21 mouse cellular contexts compared by ENCODE assay signal in the genomic region with DNA sequence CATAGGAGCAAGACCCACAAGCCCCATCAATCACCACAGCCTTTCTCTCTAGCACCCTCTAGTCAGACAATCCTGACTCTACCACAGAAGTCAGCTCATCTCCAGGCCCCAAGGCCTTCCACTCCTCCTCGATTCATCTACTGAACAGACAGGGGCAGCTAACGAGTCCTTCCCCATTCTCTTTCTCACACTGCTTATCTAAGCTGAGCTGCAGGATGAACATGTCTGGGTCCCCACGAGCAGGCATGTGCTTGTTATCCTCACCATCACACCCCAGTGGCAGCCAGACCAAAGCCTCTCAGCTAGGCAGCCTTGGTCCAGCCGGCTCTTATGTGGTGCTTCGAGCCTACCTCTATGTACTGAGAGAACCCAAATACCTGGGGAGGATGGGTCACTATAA. TPM values are rescaled to one million over a fixed set of nuclear protein-coding genes. Genes with fewer than 3 reads are reported as not detected.
DNase-seq lines count a peak whose midpoint lies in the region; ATAC-seq and TF ChIP-seq lines count a peak whose summit lies in the region.
"Had no signal": no experiment of that assay in that cellular context is flagged by ENCODE, and none has a peak within 500 bp of the region (broad histone marks: within the 10 kb centered on the region; RNA-seq: fewer than 3 reads in every experiment).

No protein-coding gene starts in this region.

- no peaks in the 10 kb centered on the region for H3K9me3 ChIP-seq in MEL (replicated peaks; ENCODE audit: insufficient read depth, low read length)
- H3K9me3 ChIP-seq in liver, embryonic 12.5 days (replicated peaks), result no peaks in the 10 kb centered on the region
- no peaks in the 10 kb centered on the region for H3K9me3 ChIP-seq in liver, postnatal 0 days (ENCODE audit: low read length)
- H3K9me3 ChIP-seq: G1E; heart, embryonic 12.5 days; kidney, embryonic 15.5 days; limb, embryonic 12.5 days; midbrain, embryonic 10.5 days; stomach, embryonic 15.5 days had no signal

- TF ChIP-seq CTCF in gastrocnemius, adult 2 months (IDR thresholded peaks at IDR 0.05), result no peak
- TF ChIP-seq CTCF in MEL (IDR thresholded peaks at IDR 0.05 in 2 of 3, conservative IDR thresholded peaks at IDR 0.05 in 1 of 3; ENCODE audit: control insufficient read depth in 1 of 3, insufficient read depth in 1 of 3, low read depth in 2 of 3, low read length in 3 of 3, poor library complexity in 1 of 3, severe bottlenecking in 1 of 3), result peak in 1 of 3 experiments; percentile 5; a peak in 2 of 6 replicates
- peak; percentile 15; the same call in 1 of the 2 replicates for TF ChIP-seq CTCF in liver, postnatal 0 days (IDR thresholded peaks at IDR 0.05; ENCODE audit: low read depth)

- WGBS in liver, embryonic 12.5 days (ENCODE audit: insufficient replicate concordance), result 59% methylated on average over 5 of the region's 5 CpGs
- WGBS in liver, postnatal 0 days (ENCODE audit: insufficient replicate concordance), result 67% methylated on average over 5 of the region's 5 CpGs

- peaks cover 0 to 15% of the 10 kb centered on the region in 2 experiments; a peak in 3 of 4 replicates for H3K36me3 ChIP-seq in MEL (ENCODE audit: control insufficient read depth in 1 of 2, insufficient read depth in 2 of 2, low read length in 2 of 2)
- peaks cover 98% of the 10 kb centered on the region for H3K36me3 ChIP-seq in liver, embryonic 12.5 days
- peaks cover 89% of the 10 kb centered on the region for H3K36me3 ChIP-seq in liver, postnatal 0 days (replicated peaks; ENCODE audit: insufficient read depth, low read length)

- intact Hi-C loops in gastrocnemius, adult 2 months (cut with DNase I), result no loop called here
- intact Hi-C loops in gastrocnemius, postnatal 14 days (cut with DNase I; ENCODE audit: low total_unique reads), result no loop called here

- H3K79me2 ChIP-seq in MEL (ENCODE audit: control insufficient read depth, insufficient read depth, low read length, poor library complexity), result no peaks in the 10 kb centered on the region

- H3K27me3 ChIP-seq in MEL (ENCODE audit: control insufficient read depth in 1 of 2, insufficient read depth in 2 of 2, low read length in 2 of 2), result no peaks in the 10 kb centered on the region
- no peaks in the 10 kb centered on the region for H3K27me3 ChIP-seq in liver, embryonic 12.5 days (replicated peaks)
- no peaks in the 10 kb centered on the region for H3K27me3 ChIP-seq in liver, postnatal 0 days (ENCODE audit: insufficient read depth, low read length)
- H3K27me3 ChIP-seq: heart, embryonic 12.5 days; kidney, embryonic 15.5 days; limb, embryonic 12.5 days; Patski; stomach, embryonic 15.5 days had no signal

- H3K27ac ChIP-seq in gastrocnemius, adult 2 months, result peak overlapping the region; percentile 88
- H3K27ac ChIP-seq in MEL (ENCODE audit: control insufficient read depth, low read depth, low read length), result peak overlapping the region; percentile 15; the same call in 1 of the 2 replicates
- H3K27ac ChIP-seq in liver, embryonic 12.5 days, result 0 out of 2 replicates have a peak overlapping the region, but pooled peaks have one; percentile 43
- H3K27ac ChIP-seq in liver, postnatal 0 days (ENCODE audit: low read depth), result no peak overlapping the region
- H3K27ac ChIP-seq: kidney, embryonic 15.5 days; limb, embryonic 12.5 days; macrophage; midbrain, embryonic 10.5 days; stomach, embryonic 15.5 days had no signal

- H3K9ac ChIP-seq in MEL (ENCODE audit: control insufficient read depth, low read depth, low read length, poor library complexity, severe bottlenecking), result no peak overlapping the region
- H3K9ac ChIP-seq in liver, embryonic 12.5 days, result no peak overlapping the region
- H3K9ac ChIP-seq in liver, postnatal 0 days (replicated peaks), result no peak overlapping the region
- H3K9ac ChIP-seq: heart, embryonic 12.5 days; kidney, embryonic 15.5 days; limb, embryonic 12.5 days; stomach, embryonic 15.5 days had no signal

- H3K4me3 ChIP-seq in gastrocnemius, adult 2 months, result no peak overlapping the region
- no peak overlapping the region for H3K4me3 ChIP-seq in MEL (ENCODE audit: control insufficient read depth in 1 of 2, insufficient read depth in 1 of 2, low read depth in 2 of 2, low read length in 2 of 2)
- H3K4me3 ChIP-seq in liver, embryonic 12.5 days, result no peak overlapping the region
- H3K4me3 ChIP-seq in liver, postnatal 0 days (ENCODE audit: low read depth, low read length), result no peak overlapping the region
- H3K4me3 ChIP-seq: heart, embryonic 12.5 days; kidney, embryonic 15.5 days; limb, embryonic 12.5 days; midbrain, embryonic 10.5 days; stomach, embryonic 15.5 days had no signal

- TF ChIP-seq POLR2A in MEL (IDR thresholded peaks at IDR 0.05; ENCODE audit: control insufficient read depth in 1 of 2, insufficient read depth in 1 of 2, low read depth in 1 of 2, low read length in 2 of 2, poor library complexity in 1 of 2), result no peak

- H3K4me2 ChIP-seq in liver, embryonic 12.5 days, result no peak overlapping the region
- no peak overlapping the region for H3K4me2 ChIP-seq in liver, postnatal 0 days (ENCODE audit: low read depth, low read length)
- H3K4me2 ChIP-seq: heart, embryonic 12.5 days; kidney, embryonic 15.5 days; limb, embryonic 12.5 days; stomach, embryonic 15.5 days had no signal

- no peak for DNase-seq in gastrocnemius, adult 2 months
- DNase-seq in gastrocnemius, postnatal 14 days, result no peak
- DNase-seq in MEL (ENCODE audit: low read depth, low spot score), result peak; percentile 63
- DNase-seq in liver, postnatal 0 days, result no peak
- no peak for DNase-seq in thymus, postnatal 4 days
- no peak for DNase-seq in lung, postnatal 25 days (ENCODE audit: low spot score)
- no peak for DNase-seq in right cerebral cortex, postnatal 14 days

- peaks cover 0 to 6% of the 10 kb centered on the region in 2 experiments; a peak in 1 of 4 replicates for H3K4me1 ChIP-seq in MEL (ENCODE audit: control insufficient read depth in 1 of 2, insufficient read depth in 2 of 2, low read length in 2 of 2)
- peaks cover 20% of the 10 kb centered on the region for H3K4me1 ChIP-seq in liver, embryonic 12.5 days
- H3K4me1 ChIP-seq in liver, postnatal 0 days (ENCODE audit: insufficient read depth), result no peaks in the 10 kb centered on the region
- H3K4me1 ChIP-seq: heart, embryonic 12.5 days; kidney, embryonic 15.5 days; limb, embryonic 12.5 days; midbrain, embryonic 10.5 days; stomach, embryonic 15.5 days had no signal

- 0 out of 2 replicates have a peak, but pooled peaks have one; percentile 36 for ATAC-seq in liver, embryonic 12.5 days
- ATAC-seq in liver, postnatal 0 days, result peak; percentile 56
- ATAC-seq: forebrain, embryonic 14.5 days; hindbrain, embryonic 16.5 days; lung, postnatal 0 days; midbrain, embryonic 16.5 days; Patski had no signal

- no peak for TF ChIP-seq RAD21 in MEL (IDR thresholded peaks at IDR 0.05; ENCODE audit: low read depth, low read length)

- peak in 1 of 2 experiments; percentile 6; a peak in 1 of 4 replicates for TF ChIP-seq EP300 in MEL (IDR thresholded peaks at IDR 0.05; ENCODE audit: low read depth in 1 of 2, low read length in 2 of 2)
- TF ChIP-seq EP300 in liver, postnatal 0 days (IDR thresholded peaks at IDR 0.05; ENCODE audit: low read depth), result no peak

TF ChIP-seq in MEL, 35 proteins besides CTCF, POLR2A, EP300 and RAD21 (continues in another document):
- TF ChIP-seq TCF12 (IDR thresholded peaks at IDR 0.05; ENCODE audit: low read depth, low read length), result no peak
- TF ChIP-seq MAFK (IDR thresholded peaks at IDR 0.05; ENCODE audit: borderline replicate concordance, low read depth, low read length), result no peak

RNA-seq across cellular contexts. Expression of a gene that starts 7.2 kb away (rescaled TPM):
- total RNA-seq in gastrocnemius, adult 2 months (2021), result 1 to 10 TPM; 1.1 to 1.5 TPM
- under 1 TPM; 0.60 to 0.88 TPM for total RNA-seq in gastrocnemius, postnatal 14 days (2021)
- 1.3 and 1.7 TPM in 2 replicates for total RNA-seq in MEL (2012; rRNA removed)
- 1 to 10 TPM in 1 of 2 experiments, not detected in 1; 3.1 TPM for polyA plus RNA-seq in MEL (2012; ENCODE audit: insufficient read depth in 1 of 2, insufficient read length in 2 of 2, low read depth in 1 of 2, low replicate concordance in 2 of 2, missing spikeins in 1 of 2)
- 3.0 and 3.9 TPM in 2 replicates for polyA plus RNA-seq in liver, embryonic 12.5 days (2016; fragmentation: Nextera tagmentation; extraction: Ambion mirVana)
- 0.52 and 1.2 TPM in 2 replicates for polyA plus RNA-seq in liver, postnatal 0 days (2015; fragmentation: Nextera tagmentation; extraction: Ambion mirVana)
- total RNA-seq: G1E; neutrophil, adult 5-6 weeks had no signal
- polyA plus RNA-seq: macrophage had no signal

RNA-seq across cellular contexts. Expression of a gene that starts 9.0 kb away (rescaled TPM):
- 100 to 1,000 TPM; 116 to 123 TPM for total RNA-seq in gastrocnemius, adult 2 months (2021)
- total RNA-seq in gastrocnemius, postnatal 14 days (2021), result 10 to 100 TPM; 83.4 to 92.7 TPM
- 43.0 and 60.8 TPM in 2 replicates for total RNA-seq in MEL (2012; rRNA removed)
- polyA plus RNA-seq in MEL (2012; ENCODE audit: insufficient read depth in 1 of 2, insufficient read length in 2 of 2, low read depth in 1 of 2, low replicate concordance in 2 of 2, missing spikeins in 1 of 2), result 100 to 1,000 TPM in 1 of 2 experiments, not detected in 1; 157 TPM
- polyA plus RNA-seq in liver, embryonic 12.5 days (2016; fragmentation: Nextera tagmentation; extraction: Ambion mirVana), result 83.3 and 87.9 TPM in 2 replicates
- 85.3 and 94.5 TPM in 2 replicates for polyA plus RNA-seq in liver, postnatal 0 days (2015; fragmentation: Nextera tagmentation; extraction: Ambion mirVana)

RNA-seq across cellular contexts. Expression of a gene that starts 9.2 kb away (rescaled TPM):
- 1 to 10 TPM; 1.8 to 2.2 TPM for total RNA-seq in gastrocnemius, adult 2 months (2021)
- 1 to 10 TPM in 1 of 2 experiments, under 1 TPM in 1; 0.74 to 1.7 TPM for total RNA-seq in gastrocnemius, postnatal 14 days (2021)
- total RNA-seq in MEL (2012; rRNA removed), result 1.4 and 1.9 TPM in 2 replicates
- 1 to 10 TPM in 1 of 2 experiments, not detected in 1; 4.2 TPM for polyA plus RNA-seq in MEL (2012; ENCODE audit: insufficient read depth in 1 of 2, insufficient read length in 2 of 2, low read depth in 1 of 2, low replicate concordance in 2 of 2, missing spikeins in 1 of 2)
- 5.8 and 6.7 TPM in 2 replicates for polyA plus RNA-seq in liver, embryonic 12.5 days (2016; fragmentation: Nextera tagmentation; extraction: Ambion mirVana)
- polyA plus RNA-seq in liver, postnatal 0 days (2015; fragmentation: Nextera tagmentation; extraction: Ambion mirVana), result 1.5 and 1.8 TPM in 2 replicates

RNA-seq across cellular contexts. Expression of a gene that starts 9.3 kb away (rescaled TPM):
- 10 to 100 TPM; 53.8 to 62.5 TPM for total RNA-seq in gastrocnemius, adult 2 months (2021)
- total RNA-seq in gastrocnemius, postnatal 14 days (2021), result 10 to 100 TPM; 49.6 to 50.1 TPM
- 67.2 and 74.2 TPM in 2 replicates for total RNA-seq in MEL (2012; rRNA removed)
- 10 to 100 TPM in 1 of 2 experiments, not detected in 1; 72.5 TPM for polyA plus RNA-seq in MEL (2012; ENCODE audit: insufficient read depth in 1 of 2, insufficient read length in 2 of 2, low read depth in 1 of 2, low replicate concordance in 2 of 2, missing spikeins in 1 of 2)
- polyA plus RNA-seq in liver, embryonic 12.5 days (2016; fragmentation: Nextera tagmentation; extraction: Ambion mirVana), result 51.9 and 55.1 TPM in 2 replicates
- polyA plus RNA-seq in liver, postnatal 0 days (2015; fragmentation: Nextera tagmentation; extraction: Ambion mirVana), result 34.4 and 34.8 TPM in 2 replicates

RNA-seq across cellular contexts. Expression of a gene that starts 12.8 kb away (rescaled TPM):
- total RNA-seq in gastrocnemius, adult 2 months (2021), result 10 to 100 TPM in 1 of 2 experiments, 1 to 10 TPM in 1; 9.2 to 10.5 TPM
- total RNA-seq in gastrocnemius, postnatal 14 days (2021), result 1 to 10 TPM; 8.4 to 9.1 TPM
- total RNA-seq in MEL (2012; rRNA removed), result 10.9 and 12.0 TPM in 2 replicates
- polyA plus RNA-seq in MEL (2012; ENCODE audit: insufficient read depth in 1 of 2, insufficient read length in 2 of 2, low read depth in 1 of 2, low replicate concordance in 2 of 2, missing spikeins in 1 of 2), result 10 to 100 TPM in 1 of 2 experiments, not detected in 1; 49.8 TPM
- polyA plus RNA-seq in liver, embryonic 12.5 days (2016; fragmentation: Nextera tagmentation; extraction: Ambion mirVana), result 30.3 and 31.4 TPM in 2 replicates
- 16.0 and 18.9 TPM in 2 replicates for polyA plus RNA-seq in liver, postnatal 0 days (2015; fragmentation: Nextera tagmentation; extraction: Ambion mirVana)
